Mouse (Mus musculus) embryonic stem cell, embryonic (primary cell): ENCODE data around the gene Inpp5b.

Source experiments
- CTCF ChIA-PET, 4 experiments: fragments of 300-600 bp in 2 of 4; fragments of 350-600 bp in 2 of 4; sonication (Branson Sonifier 250); formaldehyde crosslinking; loops; one replicate each; lab custom pipeline; 2022; ENCODE audit warnings: inconsistent platforms in 2 of 4; lab: Charles Lee
- POLR2A ChIA-PET, 4 experiments: fragments of 300-600 bp in 2 of 4; fragments of 350-600 bp in 2 of 4; sonication (Branson Sonifier 250); formaldehyde crosslinking; loops; one replicate each; lab custom pipeline; 2022; ENCODE audit warnings: antibody characterized with exemption in 4 of 4, inconsistent platforms in 1 of 4; lab: Charles Lee

Gene Inpp5b

DNA sequence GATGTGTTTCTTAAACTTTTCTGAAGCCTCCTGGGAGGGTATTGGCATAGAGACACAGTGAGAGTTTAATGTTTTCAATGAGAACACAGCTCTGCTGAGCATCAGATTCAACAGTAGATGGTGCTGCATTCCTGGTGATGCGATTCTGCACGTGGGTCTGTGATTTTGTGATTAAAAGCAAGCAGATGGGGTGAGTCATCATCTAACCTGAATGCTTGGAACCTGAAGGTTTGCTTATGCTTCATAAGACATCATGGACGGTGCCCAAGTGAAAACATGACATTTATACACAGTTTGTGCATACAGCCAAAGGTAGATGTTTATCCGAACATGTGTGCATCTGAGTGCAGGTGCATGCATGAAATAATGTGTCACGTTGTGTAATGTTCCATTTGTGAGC, 29.0 kb downstream of the Inpp5b start:
- POLR2A ChIA-PET: interaction anchor here in 1 of 4 experiments (0.5 to 1.3 kb wide), 3 partner anchors 10 to 73 kb away, joined by 4 read pairs; no protein-coding TSS in a partner anchor
- CTCF ChIA-PET: interaction anchor here in 2 of 4 experiments (1.0 to 1.3 kb wide), 2 partner anchors 31 to 77 kb away, joined by 3 to 6 read pairs; partner anchors contain the start of gene Mtf1 (in 1 of the 2)

GRCm38 (mm10) chr4:124772125-124772524, 30.5 kb downstream of the Inpp5b start:
- ChIA-PET POLR2A (interaction anchor here in 2 of 4 experiments (1.2 to 1.4 kb wide), 3 partner anchors 12 to 30 kb away, joined by 3 to 4 read pairs (median 3); partner anchors contain the start of gene Mtf1 (in 1 of the 2)), CTCF (interaction anchor here in 1 of 4 experiments (0.5 kb wide), 1 partner anchor 61 kb away, joined by 4 read pairs; no protein-coding TSS in a partner anchor)

GRCm38 (mm10) chr4:124773449-124773848, 31.8 kb downstream of the Inpp5b start:
- CTCF ChIA-PET: no interaction called here
- POLR2A ChIA-PET: interaction anchor here in 1 of 4 experiments (0.6 to 1.4 kb wide), 2 partner anchors 14 to 39 kb away, joined by 3 to 4 read pairs; no protein-coding TSS in a partner anchor

DNA sequence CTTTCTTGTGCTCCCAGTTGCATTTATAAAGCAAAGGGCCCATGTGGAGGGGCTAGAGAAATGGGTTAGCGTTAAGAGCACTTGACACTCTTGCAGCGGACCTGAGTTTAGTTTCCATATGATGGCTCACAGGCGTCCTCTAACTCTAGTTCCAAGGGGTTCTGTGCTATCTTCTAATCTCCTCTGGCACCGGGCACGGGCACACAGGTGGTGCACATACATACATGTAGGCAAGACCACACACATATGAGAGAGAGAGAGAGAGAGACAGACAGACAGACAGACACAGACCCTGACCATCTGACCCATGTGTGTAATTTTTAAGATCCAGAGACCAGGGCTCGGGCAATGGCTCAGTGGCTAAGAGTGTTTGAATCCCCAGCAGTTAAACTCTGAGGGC, 32.3 kb downstream of the Inpp5b start:
- CTCF ChIA-PET: interaction anchor here in 1 of 4 experiments (0.7 kb wide), 1 partner anchor 37 kb away, joined by 3 read pairs; no protein-coding TSS in a partner anchor
- POLR2A ChIA-PET: interaction anchor here in 1 of 4 experiments (1.5 kb wide), 1 partner anchor 10 kb away, joined by 3 read pairs; no protein-coding TSS in a partner anchor

DNA sequence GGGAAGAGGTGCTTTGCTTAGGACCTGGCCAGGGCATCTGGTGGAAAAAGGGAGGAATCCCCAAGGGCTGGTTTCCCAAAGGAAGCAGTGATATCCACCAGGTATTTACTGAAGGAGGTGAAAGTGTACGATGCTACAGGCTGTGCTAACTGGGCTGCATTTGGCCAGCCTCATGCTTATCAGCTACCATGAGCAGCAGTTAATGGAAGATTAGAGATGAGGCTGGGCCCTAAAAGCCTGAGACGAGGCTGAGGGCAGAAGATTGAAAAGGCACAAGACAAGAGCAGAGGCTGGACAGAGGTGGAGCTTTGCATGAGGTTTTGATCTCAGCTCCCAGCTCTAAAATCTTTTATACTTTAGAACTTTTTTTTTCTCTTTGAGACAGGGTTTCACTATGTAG, 32.8 kb downstream of the Inpp5b start:
- CTCF ChIA-PET: interaction anchor here in 1 of 4 experiments (0.7 kb wide), 1 partner anchor 37 kb away, joined by 3 read pairs; no protein-coding TSS in a partner anchor
- POLR2A ChIA-PET: interaction anchor here in 1 of 4 experiments (1.5 kb wide), 1 partner anchor 9 kb away, joined by 3 read pairs; no protein-coding TSS in a partner anchor

GRCm38 (mm10) chr4:124781361-124781760, 39.7 kb downstream of the Inpp5b start:
- ChIA-PET POLR2A (interaction anchor here in 1 of 4 experiments (2.0 kb wide), 1 partner anchor 15 kb away, joined by 5 read pairs; no protein-coding TSS in a partner anchor), CTCF (interaction anchor here in 2 of 4 experiments (0.6 to 1.6 kb wide), 3 partner anchors 20 to 1624 kb away, joined by 3 to 21 read pairs (median 3); partner anchors contain the start of gene Mtf1 (in 1 of the 2))

GRCm38 (mm10) chr4:124782395-124782794, 40.7 kb downstream of the Inpp5b start:
- ChIA-PET CTCF (interaction anchor here in 1 of 4 experiments (1.6 kb wide), 1 partner anchor 19 kb away, joined by 3 read pairs; the partner anchor contains the start of gene Mtf1), POLR2A (interaction anchor here in 1 of 4 experiments (2.0 kb wide), 1 partner anchor 14 kb away, joined by 5 read pairs; no protein-coding TSS in a partner anchor)

DNA sequence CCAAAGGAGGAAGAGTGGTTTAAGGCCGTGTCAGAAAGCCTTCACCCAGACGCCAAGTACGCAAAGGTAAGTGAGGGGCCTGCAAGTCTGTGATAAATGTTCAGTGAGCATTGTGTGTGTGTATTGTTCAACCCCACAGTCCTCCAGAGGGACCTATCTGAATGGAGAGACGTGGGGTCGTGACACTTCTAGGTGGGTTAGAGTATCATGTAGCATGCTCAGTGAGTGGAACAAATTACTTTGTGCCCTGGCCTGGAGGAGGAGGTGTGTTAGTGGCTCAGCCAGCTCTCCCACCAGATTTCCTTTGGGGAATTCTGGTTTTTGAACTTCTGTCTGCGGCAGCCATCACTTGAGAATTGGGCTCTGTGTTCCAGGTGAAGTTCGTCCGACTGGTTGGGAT, 42.3 kb downstream of the Inpp5b start:
- POLR2A ChIA-PET: interaction anchor here in 2 of 4 experiments (0.6 to 1.7 kb wide), 4 partner anchors 9 to 56 kb away, joined by 3 to 6 read pairs (median 4); partner anchors contain the start of gene Mtf1 (in 1 of the 2)
- CTCF ChIA-PET: interaction anchor here in 1 of 4 experiments (0.6 kb wide), 1 partner anchor 306 kb away, joined by 3 read pairs; no protein-coding TSS in a partner anchor

GRCm38 (mm10) chr4:124790013-124790412, 48.4 kb downstream of the Inpp5b start:
- ChIA-PET POLR2A (interaction anchor here in 1 of 4 experiments (1.0 to 1.7 kb wide), 3 partner anchors 12 to 105 kb away, joined by 3 to 4 read pairs (median 3); partner anchors contain the start of gene Mtf1), CTCF (interaction anchor here in 2 of 4 experiments (0.6 to 2.4 kb wide), 3 partner anchors 12 to 424 kb away, joined by 3 to 6 read pairs (median 5); partner anchors contain the start of gene Mtf1 (in 2 of the 2))

DNA sequence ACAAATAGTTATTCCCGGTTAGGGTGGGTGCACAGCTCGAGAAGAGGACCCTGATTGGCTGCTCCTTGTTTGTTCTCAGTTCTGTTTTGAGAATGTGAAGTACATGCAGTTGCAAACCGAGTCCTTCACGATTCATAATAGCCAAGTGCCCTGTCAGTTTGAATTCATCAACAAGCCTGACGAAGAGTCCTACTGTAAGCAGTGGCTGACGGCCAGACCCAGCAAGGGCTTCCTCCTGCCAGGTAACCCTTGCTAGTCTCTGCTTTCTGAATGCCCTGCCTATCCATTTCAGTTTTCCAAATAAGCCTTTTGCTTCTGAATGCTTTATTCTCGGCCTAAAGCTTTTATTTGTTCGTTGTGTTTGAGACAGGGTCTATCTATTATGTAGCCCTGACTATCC, 50.5 kb downstream of the Inpp5b start:
- POLR2A ChIA-PET: interaction anchor here in 2 of 4 experiments (0.6 to 1.8 kb wide), 4 partner anchors 10 to 77 kb away, joined by 3 to 5 read pairs (median 3); partner anchors contain the start of gene Sf3a3 (in 1 of the 2)
- CTCF ChIA-PET: interaction anchor here in 1 of 4 experiments (0.5 kb wide), 1 partner anchor 19 kb away, joined by 3 read pairs; no protein-coding TSS in a partner anchor

GRCm38 (mm10) chr4:124796141-124796540, 54.5 kb downstream of the Inpp5b start:
- ChIA-PET POLR2A (interaction anchor here in 3 of 4 experiments (0.6 to 2.2 kb wide), 29 partner anchors 10 to 105 kb away, joined by 3 to 11 read pairs (median 4); partner anchors contain the start of genes 1110065P20Rik (in 1 of the 3), Epha10 (in 1 of the 3), Fhl3 (in 1 of the 3) and Sf3a3 (in 1 of the 3)), CTCF (interaction anchor here in 2 of 4 experiments (0.7 to 2.0 kb wide), 9 partner anchors 29 to 846 kb away, joined by 3 to 11 read pairs (median 4); partner anchors contain the start of genes 9930104L06Rik (in 1 of the 2) and Meaf6 (in 1 of the 2))

DNA sequence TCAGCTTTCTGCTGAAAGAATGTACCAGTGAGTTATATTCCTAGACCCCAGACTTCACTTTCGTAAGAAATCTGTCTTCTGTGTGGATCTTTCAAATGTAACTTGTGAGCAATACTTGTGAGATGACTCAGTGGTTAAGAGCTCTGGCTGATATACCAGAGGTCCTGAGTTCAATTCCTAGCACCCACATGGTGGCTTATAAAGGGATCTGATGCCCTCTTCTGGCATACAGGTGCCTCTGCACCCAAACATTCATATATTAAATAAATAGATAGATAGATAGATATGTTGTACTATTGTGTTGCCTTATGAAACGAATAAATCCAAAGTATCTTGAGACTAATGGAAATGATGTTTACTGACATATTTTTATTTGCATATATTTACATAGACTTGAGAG, 55.3 kb downstream of the Inpp5b start:
- POLR2A ChIA-PET: interaction anchor here in 3 of 4 experiments (0.6 to 2.2 kb wide), 21 partner anchors 16 to 106 kb away, joined by 3 to 9 read pairs (median 4); partner anchors contain the start of genes Sf3a3 (in 1 of the 3) and Utp11 (in 1 of the 3)

DNA sequence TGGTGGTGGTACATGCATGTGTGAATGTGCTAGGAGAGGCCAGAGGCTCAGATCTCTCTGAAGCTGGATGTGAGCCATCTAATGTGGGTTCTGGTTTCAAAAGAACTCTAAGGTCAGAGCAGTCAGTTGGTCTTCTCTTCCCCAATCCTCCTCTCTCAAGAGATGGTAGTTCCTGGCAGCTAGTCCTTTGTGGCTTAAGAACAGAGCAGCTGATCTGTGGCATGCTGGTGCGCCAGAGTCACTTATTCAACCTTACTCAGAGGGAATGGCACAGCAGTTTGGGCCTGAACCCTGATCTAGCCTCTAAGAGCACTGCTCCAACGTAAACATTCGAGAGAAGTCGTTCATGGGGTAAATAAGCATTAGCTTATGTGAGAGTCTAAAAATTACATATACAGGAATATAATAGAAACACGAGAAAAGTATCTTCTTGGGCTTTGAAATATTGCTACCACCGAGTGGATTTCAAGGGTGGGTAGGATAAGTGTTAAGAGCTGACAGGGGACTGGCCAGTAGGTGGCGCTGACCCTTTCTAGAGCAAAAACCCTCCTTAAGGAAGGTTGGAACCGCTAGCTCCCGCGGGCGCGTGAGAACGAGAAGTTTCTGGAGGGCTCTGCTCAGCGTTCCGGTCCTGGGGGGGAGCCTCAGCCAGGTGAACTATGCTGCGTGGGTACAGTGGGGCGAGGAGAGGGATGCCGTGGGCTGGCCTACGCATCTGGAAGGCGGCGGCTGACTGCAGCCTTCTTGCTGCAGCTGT, 60.1 kb downstream of the Inpp5b start, which contains the start of gene Mtf1:
Gene Mtf1 (plus strand): TSS at position 553 of the 757 bp plus-strand sequence.
- ChIA-PET CTCF (interaction anchor here (0.5 to 2.1 kb wide), 59 partner anchors 8 to 916 kb away, joined by 3 to 24 read pairs (median 4); partner anchors contain the start of genes Sf3a3 (in 2 of the 4), 1110065P20Rik (in 1 of the 4), Fhl3 (in 1 of the 4) and Maneal (in 1 of the 4)), POLR2A (interaction anchor here in 3 of 4 experiments (0.6 to 4.1 kb wide), 61 partner anchors 9 to 885 kb away, joined by 3 to 32 read pairs (median 5); partner anchors contain the start of genes 1110065P20Rik (in 2 of the 3), Utp11 (in 2 of the 3), Epha10 (in 1 of the 3) and Fhl3 (in 1 of the 3))

More for the DNA sequence above, 55.3 kb downstream of the Inpp5b start:
- CTCF ChIA-PET: interaction anchor here in 1 of 4 experiments (0.7 to 2.0 kb wide), 6 partner anchors 46 to 842 kb away, joined by 3 to 11 read pairs (median 6); partner anchors contain the start of gene Meaf6

DNA sequence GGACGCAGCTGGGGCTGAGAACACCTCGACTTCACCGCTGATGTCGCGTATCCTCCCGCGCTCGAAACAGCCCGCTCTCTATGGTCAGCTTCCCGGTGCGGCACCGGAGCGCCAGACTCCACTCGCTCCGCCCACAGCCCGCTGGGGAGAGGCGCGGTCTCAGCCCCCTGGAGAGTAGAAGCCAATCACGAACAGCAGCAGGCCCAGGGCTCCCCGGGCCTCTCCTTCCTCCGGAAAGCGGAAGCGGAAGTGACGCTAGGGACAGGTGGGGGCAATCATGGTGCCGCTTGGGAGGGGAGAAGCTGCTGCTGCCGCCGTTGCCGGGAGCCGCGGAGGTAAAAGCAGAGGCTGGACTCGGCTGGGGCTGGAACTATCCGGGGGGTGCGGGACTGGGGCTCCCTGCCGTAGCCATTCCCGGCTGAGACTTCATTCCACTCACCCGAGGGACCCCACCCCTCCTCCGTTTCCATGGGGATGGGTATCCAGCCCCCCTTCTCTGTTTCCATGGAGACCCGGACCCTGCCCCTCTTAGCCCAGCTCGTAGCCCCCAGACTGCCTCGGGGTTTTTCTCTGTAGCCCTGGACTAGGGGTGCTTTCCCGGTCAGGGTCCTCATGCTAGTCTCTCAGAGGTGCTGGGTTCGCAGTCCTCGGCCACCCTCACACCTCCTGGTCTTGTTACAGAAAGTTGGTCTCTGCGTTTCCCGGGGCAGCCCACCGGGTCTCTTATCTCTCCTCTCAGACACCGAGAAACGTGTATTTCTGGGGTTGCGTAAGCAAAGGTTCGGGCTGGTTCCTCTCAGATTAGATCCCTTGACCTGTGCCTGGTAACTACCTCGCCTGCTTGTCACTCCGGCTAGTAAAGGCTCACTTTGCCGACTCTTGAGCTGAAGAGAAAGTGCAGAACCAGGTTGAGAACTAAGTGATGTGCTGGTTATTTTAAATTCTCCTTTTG, 60.9 kb downstream of the Inpp5b start:
- ChIA-PET POLR2A (interaction anchor here in 3 of 4 experiments (0.6 to 4.1 kb wide), 62 partner anchors 9 to 885 kb away, joined by 3 to 32 read pairs (median 5); partner anchors contain the start of genes 1110065P20Rik (in 2 of the 3), Utp11 (in 2 of the 3), Epha10 (in 1 of the 3) and Fhl3 (in 1 of the 3)), CTCF (interaction anchor here (0.5 to 2.1 kb wide), 59 partner anchors 9 to 915 kb away, joined by 3 to 24 read pairs (median 4); partner anchors contain the start of genes Sf3a3 (in 2 of the 4), 1110065P20Rik (in 1 of the 4), Fhl3 (in 1 of the 4) and Maneal (in 1 of the 4))

- POLR2A ChIA-PET: interaction anchor here in 3 of 4 experiments (0.8 to 4.1 kb wide), 16 partner anchors 9 to 110 kb away, joined by 3 to 32 read pairs (median 8); partner anchors contain the start of genes Utp11 (in 2 of the 3), 1110065P20Rik (in 1 of the 3) and Yrdc (in 1 of the 3)
- CTCF ChIA-PET: interaction anchor here in 1 of 4 experiments (1.4 to 2.1 kb wide), 3 partner anchors 9 to 140 kb away, joined by 4 to 9 read pairs (median 8); no protein-coding TSS in a partner anchor
These were observed 61.8 kb downstream of the Inpp5b start for GRCm38 (mm10) chr4:124803406-124803805.
